Mouse (Mus musculus) forebrain, postnatal 0 days (tissue): ENCODE data around the gene Taar4. TPM values are rescaled to one million over a fixed set of nuclear protein-coding genes. Genes with fewer than 3 reads are reported as not detected.

Experiments
- ATAC-seq: fragments of 200-750 bp; cut with Nextera tagmentation; 2 replicates; pipeline ENCODE4 v1.8.0; 2017; ENCODE audit warnings: mild to moderate bottlenecking, moderate library complexity
- DNase-seq: peaks from one replicate; pipeline ENCODE4 v3.0.0-alpha.2; 2015
- H3K27ac ChIP-seq: fragments of 300-500 bp; sonication (generic); 2 replicates; pipeline ENCODE4 v1.5.1; 2014; ENCODE audit warnings: low read depth, mild to moderate bottlenecking, antibody characterized with exemption, low read length, moderate library complexity, mixed read lengths
- H3K27me3 ChIP-seq: fragments of 300-500 bp; sonication (generic); 2 replicates; pipeline ENCODE4 v1.6.1; 2014; ENCODE audit warnings: mild to moderate bottlenecking, low read length, mixed read lengths; ENCODE audit not compliant: insufficient read depth
- H3K36me3 ChIP-seq: fragments of 300-500 bp; sonication (generic); 2 replicates; pipeline ENCODE4 v1.6.1; 2014; ENCODE audit warnings: mild to moderate bottlenecking, moderate library complexity; ENCODE audit not compliant: insufficient read depth
- H3K4me1 ChIP-seq: fragments of 300-500 bp; sonication (generic); 2 replicates; pipeline ENCODE4 v1.6.1; 2014; ENCODE audit warnings: antibody characterized with exemption; ENCODE audit not compliant: insufficient read depth
- H3K4me2 ChIP-seq: fragments of 300-500 bp; sonication (generic); 2 replicates; pipeline ENCODE4 v1.6.1; 2014; ENCODE audit warnings: low read depth, mild to moderate bottlenecking, moderate library complexity
- H3K4me3 ChIP-seq: fragments of 300-500 bp; sonication (generic); 2 replicates; pipeline ENCODE4 v1.5.1; 2014; ENCODE audit warnings: low read depth, low read length, mixed read lengths
- H3K9ac ChIP-seq: fragments of 300-500 bp; sonication (generic); 2 replicates; pipeline ENCODE4 v1.6.1; 2014; ENCODE audit warnings: mild to moderate bottlenecking
- H3K9me3 ChIP-seq: fragments of 300-500 bp; sonication (generic); 2 replicates; pipeline ENCODE4 v1.6.1; 2016; ENCODE audit warnings: low read length
- CTCF ChIP-seq: sonication (generic); IDR thresholded peaks from 2 replicates; pipeline ENCODE4 v1.5.1; 2016; ENCODE audit warnings: antibody characterized with exemption, control low read depth, low read depth
- WGBS: fragments of 180-500 bp; shearing (Covaris S2); extraction: QIAGEN DNeasy Blood & Tissue Kit; methylation state at CpG from one replicate; pipeline ENCODE4 v1.1.7; 2014; 5-methylcytosine and 5-hydroxymethylcytosine counted together
- polyA plus RNA-seq: library from polyadenylated mRNA; unstranded; fragments of >200 nt; fragmentation: Nextera tagmentation; extraction: Ambion mirVana; gene quantifications from 2 replicates; pipeline ENCODE4 v1.2.1, GENCODE M21; 2015
- total RNA-seq: library from RNA; depleted of rRNA; stranded (reverse); fragments of >200 nt; gene quantifications from 2 replicates; pipeline ENCODE4 v1.2.3, GENCODE M21; 2014; rRNA removed

The Taar4 gene
- total and polyA plus RNA-seq, 2 experiments from 2014 or later = not detected

DNA sequence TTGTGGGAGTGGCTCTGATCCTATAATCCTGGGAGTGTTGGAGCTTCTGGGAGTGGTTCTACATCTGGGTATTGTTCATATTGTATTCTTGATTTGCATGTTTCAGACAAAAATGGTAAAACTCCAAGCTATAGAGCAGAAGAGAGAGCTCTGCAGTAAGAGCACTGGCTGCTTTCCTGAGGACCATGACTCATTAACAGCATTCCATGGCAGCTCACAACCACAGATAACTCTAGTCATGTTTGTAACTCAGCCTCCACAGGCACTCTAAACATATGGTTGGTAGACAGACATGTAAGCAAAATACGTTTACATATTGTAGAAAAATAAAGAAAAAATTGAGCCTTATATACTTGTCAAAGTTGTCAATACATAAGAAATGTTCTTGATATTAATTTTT is 46.1 kb downstream of the Taar4 start:
- Histone ChIP-seq H3K9ac (no peak overlapping the region), H3K4me3 (no peak overlapping the region), H3K36me3 (no peaks in the 10 kb centered on the region), H3K4me2 (no peak overlapping the region), H3K27ac (no peak overlapping the region), H3K27me3 (no peaks in the 10 kb centered on the region), H3K4me1 (no peaks in the 10 kb centered on the region), H3K9me3 (no peaks in the 10 kb centered on the region)
- no peak for TF ChIP-seq CTCF
- WGBS = 66% methylated on average over 1 of the region's 1 CpGs
- DNase-seq (no peak), ATAC-seq (no peak)

DNA sequence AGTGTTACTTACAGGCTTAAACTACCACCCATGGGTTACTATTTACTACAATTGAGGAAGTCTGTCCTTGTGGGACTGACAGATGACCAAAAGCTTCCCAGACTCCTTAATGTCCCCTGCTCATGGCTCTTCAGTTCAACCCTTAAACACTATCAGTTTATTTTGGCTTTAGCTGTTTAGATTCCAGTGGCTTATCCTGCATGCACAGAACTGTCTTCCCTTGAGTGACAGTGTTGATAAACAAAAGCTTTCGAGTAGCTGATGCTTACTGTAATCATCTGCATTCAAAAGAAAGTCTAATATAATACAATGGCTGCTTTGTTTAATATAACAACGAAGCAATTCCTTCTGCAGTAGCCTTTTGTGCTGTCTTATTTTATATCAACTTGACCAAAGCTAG is 46.7 kb downstream of the Taar4 start:
- no peak for ATAC-seq

DNA sequence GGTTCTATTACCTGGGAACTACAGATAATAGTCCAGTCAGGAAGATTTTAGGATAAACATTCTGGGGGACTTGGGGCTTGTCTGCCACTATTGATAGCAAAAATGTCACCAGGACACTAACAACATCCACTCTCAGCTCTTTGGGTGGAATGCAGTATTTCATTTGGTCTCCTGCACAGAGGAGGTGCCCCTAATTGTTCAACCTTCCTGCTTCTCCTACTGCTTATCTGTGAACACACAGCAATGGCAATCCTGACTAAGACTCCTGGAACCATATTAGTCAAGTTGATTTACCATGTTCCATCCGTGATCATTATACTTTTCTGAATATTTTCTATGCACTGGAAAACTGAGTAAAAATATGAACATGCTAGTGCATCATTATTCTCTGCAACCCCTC is 47.8 kb downstream of the Taar4 start:
- ATAC-seq (no peak), DNase-seq (no peak)
- Histone ChIP-seq H3K9ac (no peak overlapping the region), H3K9me3 (no peaks in the 10 kb centered on the region), H3K4me2 (no peak overlapping the region), H3K27ac (no peak overlapping the region), H3K36me3 (no peaks in the 10 kb centered on the region), H3K4me1 (no peaks in the 10 kb centered on the region), H3K4me3 (no peak overlapping the region), H3K27me3 (no peaks in the 10 kb centered on the region)
- no peak for TF ChIP-seq CTCF
- WGBS = 93% methylated on average over 1 of the region's 1 CpGs

More for the DNA sequence above, 46.7 kb downstream of the Taar4 start:
- no peak overlapping the region for H3K4me3 ChIP-seq
- no peaks in the 10 kb centered on the region for H3K9me3 ChIP-seq
- no peak overlapping the region for H3K27ac ChIP-seq
- TF ChIP-seq CTCF = no peak
- H3K4me1 ChIP-seq = no peaks in the 10 kb centered on the region
- H3K9ac ChIP-seq = no peak overlapping the region
- H3K27me3 ChIP-seq = no peaks in the 10 kb centered on the region
- no peak for DNase-seq
- no peak overlapping the region for H3K4me2 ChIP-seq
- no peaks in the 10 kb centered on the region for H3K36me3 ChIP-seq
- 38% methylated on average over 2 of the region's 2 CpGs for WGBS

Other genes starting within 250 kb of the Taar4 start
- gene Rps12, start 173.2 kb upstream of the Taar4 start, total RNA-seq = 2,036 and 2,577 TPM in 2 replicates
- 134 and 170 TPM in 2 replicates for gene Rps12, start 173.2 kb upstream of the Taar4 start, polyA plus RNA-seq
- 14.6 and 18.2 TPM in 2 replicates for gene Slc18b1, start 163.5 kb upstream of the Taar4 start, total RNA-seq
- 13.2 and 15.0 TPM in 2 replicates for gene Slc18b1, start 163.5 kb upstream of the Taar4 start, polyA plus RNA-seq
- gene Vnn3, start 109.0 kb upstream of the Taar4 start, total RNA-seq = 0.10 TPM in 1 of 2 replicates, not detected in the other
- gene Vnn3, start 109.0 kb upstream of the Taar4 start, polyA plus RNA-seq = 0.10 TPM in 1 of 2 replicates, not detected in the other
- 0.38 and 0.43 TPM in 2 replicates for gene Vnn1, start 65.8 kb upstream of the Taar4 start, total RNA-seq
- gene Vnn1, start 65.8 kb upstream of the Taar4 start, polyA plus RNA-seq = 0.92 and 0.98 TPM in 2 replicates
- not detected in 2 replicates for gene Taar1, start 40.1 kb upstream of the Taar4 start, total RNA-seq
- gene Taar1, start 40.1 kb upstream of the Taar4 start, polyA plus RNA-seq = not detected in 2 replicates
- gene Taar2, start 21.9 kb upstream of the Taar4 start, total RNA-seq = not detected in 2 replicates
- 0.15 and 0.19 TPM in 2 replicates for gene Taar2, start 21.9 kb upstream of the Taar4 start, polyA plus RNA-seq
- gene Taar3, start 10.9 kb upstream of the Taar4 start, total RNA-seq = not detected in 2 replicates
- gene Taar3, start 10.9 kb upstream of the Taar4 start, polyA plus RNA-seq = not detected in 2 replicates
- not detected in 2 replicates for gene Taar5, start 10.2 kb downstream of the Taar4 start, total RNA-seq
- not detected in 2 replicates for gene Taar5, start 10.2 kb downstream of the Taar4 start, polyA plus RNA-seq
- not detected in 2 replicates for gene Taar6, start 25.2 kb downstream of the Taar4 start, total RNA-seq
- not detected in 2 replicates for gene Taar6, start 25.2 kb downstream of the Taar4 start, polyA plus RNA-seq
- not detected in 2 replicates for gene Taar7a, start 33.0 kb downstream of the Taar4 start, total RNA-seq
- not detected in 2 replicates for gene Taar7a, start 33.0 kb downstream of the Taar4 start, polyA plus RNA-seq
- gene Taar7b, start 39.4 kb downstream of the Taar4 start, total RNA-seq = not detected in 2 replicates
- not detected in 2 replicates for gene Taar7b, start 39.4 kb downstream of the Taar4 start, polyA plus RNA-seq
- not detected in 2 replicates for gene Taar7d, start 66.7 kb downstream of the Taar4 start, total RNA-seq
- not detected in 2 replicates for gene Taar7d, start 66.7 kb downstream of the Taar4 start, polyA plus RNA-seq
- not detected in 2 replicates for gene Taar7e, start 77.1 kb downstream of the Taar4 start, total RNA-seq
- gene Taar7e, start 77.1 kb downstream of the Taar4 start, polyA plus RNA-seq = not detected in 2 replicates
- gene Taar7f, start 89.0 kb downstream of the Taar4 start, total RNA-seq = not detected in 2 replicates
- gene Taar7f, start 89.0 kb downstream of the Taar4 start, polyA plus RNA-seq = not detected in 2 replicates
- not detected in 2 replicates for gene Taar8a, start 116.0 kb downstream of the Taar4 start, total RNA-seq
- not detected in 2 replicates for gene Taar8a, start 116.0 kb downstream of the Taar4 start, polyA plus RNA-seq
- not detected in 2 replicates for gene Taar8b, start 131.8 kb downstream of the Taar4 start, total RNA-seq
- gene Taar8b, start 131.8 kb downstream of the Taar4 start, polyA plus RNA-seq = not detected in 2 replicates
- gene Taar8c, start 141.4 kb downstream of the Taar4 start, total RNA-seq = not detected in 2 replicates
- gene Taar8c, start 141.4 kb downstream of the Taar4 start, polyA plus RNA-seq = not detected in 2 replicates
- gene Taar9, start 149.0 kb downstream of the Taar4 start, total RNA-seq = not detected in 2 replicates
- not detected in 2 replicates for gene Taar9, start 149.0 kb downstream of the Taar4 start, polyA plus RNA-seq
- gene Stx7, start 188.8 kb downstream of the Taar4 start, total RNA-seq = 160 and 169 TPM in 2 replicates
- gene Stx7, start 188.8 kb downstream of the Taar4 start, polyA plus RNA-seq = 318 and 351 TPM in 2 replicates